Mouse (Mus musculus) urinary bladder, postnatal 0 days (tissue): ENCODE measurements around the gene Prss48. TPM values are rescaled to one million over a fixed set of nuclear protein-coding genes. Genes with fewer than 3 reads are reported as not detected.

Experiments
- polyA plus RNA-seq: library from polyadenylated mRNA; unstranded; fragments of >200 nt; fragmentation: Nextera tagmentation; extraction: Ambion mirVana; gene quantifications from 2 replicates; pipeline ENCODE4 v1.2.1, GENCODE M21; 2015

Prss48 gene
- polyA plus RNA-seq, result not detected in 2 replicates

GRCm38 (mm10) chr3:86002423-86002822, at the start of gene Prss48:
TSS of gene Prss48 (minus strand) at chr3:86002491.

DNA sequence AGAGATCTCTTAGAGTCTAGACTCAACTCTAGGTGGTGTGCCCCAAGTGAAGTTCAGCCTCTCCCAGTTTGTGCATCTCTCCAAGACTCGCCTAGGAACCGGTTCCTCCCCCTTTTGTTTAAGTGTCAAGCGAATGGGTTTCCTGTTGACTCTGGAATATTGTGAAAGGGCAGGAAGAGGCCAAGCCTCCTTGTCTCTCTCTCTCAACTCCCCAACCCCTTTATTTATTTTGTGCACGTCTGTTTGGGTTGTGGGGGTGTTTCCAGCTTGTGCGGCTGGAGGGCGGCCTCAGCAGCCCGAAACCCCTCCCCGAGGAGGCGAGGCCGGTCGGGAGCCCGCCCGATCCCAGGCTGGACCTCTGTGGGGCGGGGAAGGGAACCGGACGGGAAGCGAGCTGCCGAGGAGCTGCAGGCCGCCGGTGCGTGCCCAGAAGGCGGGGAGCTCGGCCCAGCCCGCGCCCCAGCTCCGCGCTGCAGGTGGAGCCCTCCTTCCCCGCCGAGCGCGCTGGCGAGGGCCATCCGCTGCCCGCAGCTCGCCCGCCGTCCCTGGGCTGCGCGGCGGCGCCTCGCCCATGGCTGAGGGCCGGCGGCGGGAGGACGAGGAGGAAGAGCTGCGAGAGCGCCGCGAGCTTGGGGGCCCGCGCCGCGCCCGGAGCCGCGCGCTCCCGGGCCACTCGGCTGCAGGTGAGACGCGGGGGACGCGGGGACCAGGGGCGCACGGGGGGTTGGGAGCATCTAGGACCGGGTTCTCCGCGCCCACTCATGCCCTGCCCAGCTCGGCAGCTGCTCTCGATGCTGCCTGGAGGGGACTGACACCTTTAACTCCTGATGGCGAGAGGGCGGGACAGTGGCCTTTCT, 31.3 kb downstream of the Prss48 start, which contains the start of gene Sh3d19:
Gene Sh3d19 (plus strand): TSS at position 368 of the 857 bp plus-strand sequence.

Other genes starting within 250 kb of the Prss48 start
- 1.7 and 2.4 TPM in 2 replicates for gene Fam160a1, start 185.2 kb downstream of the Prss48 start, polyA plus RNA-seq
- gene Glt28d2, start 115.0 kb downstream of the Prss48 start, polyA plus RNA-seq, result 1.1 and 1.3 TPM in 2 replicates
- gene Gm37240, start 115.0 kb downstream of the Prss48 start, polyA plus RNA-seq, result 3.6 and 3.8 TPM in 2 replicates
- gene Sh3d19, start 31.4 kb downstream of the Prss48 start, polyA plus RNA-seq, result 62.1 and 75.8 TPM in 2 replicates
- gene Rps3a1, start 140.2 kb upstream of the Prss48 start, polyA plus RNA-seq, result 1,167 and 1,218 TPM in 2 replicates
- gene Lrba, start 222.2 kb upstream of the Prss48 start, polyA plus RNA-seq, result 2.3 and 2.5 TPM in 2 replicates